1 mouse cellular context compared by ENCODE assay signal in the genomic region with DNA sequence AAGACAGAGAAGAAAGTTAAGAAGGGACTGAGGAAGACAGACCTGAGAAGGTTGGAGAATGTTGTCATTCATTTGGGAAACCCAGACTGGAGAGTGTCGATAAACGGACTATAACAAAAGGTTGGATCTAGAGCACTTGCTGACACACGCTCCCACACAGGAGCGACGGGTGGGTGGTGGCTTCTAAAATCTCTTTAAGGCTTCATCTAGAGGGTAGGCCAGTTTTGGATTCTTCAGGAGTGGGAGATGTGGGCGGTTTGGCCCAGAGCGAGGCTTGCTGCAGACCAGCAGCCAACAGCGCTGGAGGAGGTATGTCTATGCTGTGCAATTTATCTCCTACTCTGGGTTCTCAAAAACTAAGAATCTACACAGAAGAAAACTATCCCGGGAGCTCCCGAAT.
TF ChIP-seq lines count a peak whose summit lies in the region.

No protein-coding gene starts in this region.

TF ChIP-seq in myocyte, 11 proteins besides CTCF, POLR2A, EP300 and RAD21:
- TF ChIP-seq TCF12 (IDR thresholded peaks at IDR 0.05; ENCODE audit: insufficient read depth, poor library complexity, severe bottlenecking) (no peak), TCF3 (IDR thresholded peaks at IDR 0.05; ENCODE audit: insufficient read length, low read depth) (no peak), E2F4 (IDR thresholded peaks at IDR 0.05; ENCODE audit: insufficient read depth) (no peak), MAX (IDR thresholded peaks at IDR 0.05; ENCODE audit: low read depth) (no peak), USF1 (IDR thresholded peaks at IDR 0.05; ENCODE audit: low read depth) (no peak), POLR2AphosphoS2 (IDR thresholded peaks at IDR 0.05; ENCODE audit: insufficient read length, low read depth) (no peak), REST (IDR thresholded peaks at IDR 0.05; ENCODE audit: insufficient read depth, insufficient read length) (no peak), SRF (IDR thresholded peaks at IDR 0.05; ENCODE audit: control insufficient read depth, insufficient read length, low read depth) (no peak), CEBPB (IDR thresholded peaks at IDR 0.05; ENCODE audit: insufficient read depth, poor library complexity, severe bottlenecking) (no peak), MYOD1 (IDR thresholded peaks at IDR 0.05; ENCODE audit: control insufficient read depth in 1 of 3, insufficient read length in 2 of 3, low read depth in 2 of 3) (no peak), MYOG (IDR thresholded peaks at IDR 0.05; ENCODE audit: control insufficient read depth in 1 of 3, insufficient read depth in 1 of 3, insufficient read length in 2 of 3, low read depth in 2 of 3) (no peak)
TF ChIP-seq in myocyte: peak in this region for 0.
